Mouse (Mus musculus) midbrain, embryonic 11.5 days (tissue): ENCODE measurements around the gene Cd1d1. TPM values are rescaled to one million over a fixed set of nuclear protein-coding genes. Genes with fewer than 3 reads are reported as not detected.

Source experiments
- ATAC-seq: fragments of 200-750 bp; cut with Nextera tagmentation; 2 replicates; pipeline ENCODE4 v1.8.0; 2017; ENCODE audit warnings: moderate TSS enrichment, moderate library complexity; ENCODE audit not compliant: low FRiP score
- DNase-seq: peaks from one replicate; pipeline ENCODE4 v3.0.0; 2015; ENCODE audit warnings: low spot score; ENCODE audit errors: missing footprints
- H3K27ac ChIP-seq: fragments of 300-500 bp; sonication (generic); 2 replicates; pipeline ENCODE4 v1.5.1; 2014; ENCODE audit warnings: low read depth, low read length
- H3K27me3 ChIP-seq: fragments of 300-500 bp; sonication (generic); 2 replicates; pipeline ENCODE4 v1.6.1; 2014; ENCODE audit warnings: mild to moderate bottlenecking, low read length, moderate library complexity, mixed read lengths; ENCODE audit not compliant: control insufficient read depth, insufficient read depth
- H3K36me3 ChIP-seq: fragments of 300-500 bp; sonication (generic); 2 replicates; pipeline ENCODE4 v1.6.1; 2014; ENCODE audit warnings: mild to moderate bottlenecking, low read length, moderate library complexity, mixed read lengths; ENCODE audit not compliant: control insufficient read depth, insufficient read depth
- H3K4me1 ChIP-seq: fragments of 300-500 bp; sonication (generic); 2 replicates; pipeline ENCODE4 v1.6.1; 2014; ENCODE audit warnings: low read length; ENCODE audit not compliant: control insufficient read depth, insufficient read depth
- H3K4me2 ChIP-seq: fragments of 300-500 bp; sonication (generic); 2 replicates; pipeline ENCODE4 v1.6.1; 2014; ENCODE audit warnings: mild to moderate bottlenecking, moderate library complexity
- H3K4me3 ChIP-seq: fragments of 300-500 bp; sonication (generic); 2 replicates; pipeline ENCODE4 v1.5.1; 2014; ENCODE audit warnings: low read depth, low read length
- H3K9ac ChIP-seq: fragments of 300-500 bp; sonication (generic); 2 replicates; pipeline ENCODE4 v1.6.1; 2014; ENCODE audit warnings: low read length
- H3K9me3 ChIP-seq: fragments of 300-500 bp; sonication (generic); 2 replicates; pipeline ENCODE4 v1.6.1; 2016; ENCODE audit warnings: low read length; ENCODE audit not compliant: control insufficient read depth
- WGBS: fragments of 180-500 bp; shearing (Covaris S2); extraction: QIAGEN DNeasy Blood & Tissue Kit; methylation state at CpG from one replicate; pipeline ENCODE4 v1.1.7; 2014; 5-methylcytosine and 5-hydroxymethylcytosine counted together
- polyA plus RNA-seq: library from polyadenylated mRNA; unstranded; fragments of >200 nt; fragmentation: Nextera tagmentation; extraction: Ambion mirVana; gene quantifications from 2 replicates; pipeline ENCODE4 v1.2.1, GENCODE M21; 2014

Gene Cd1d1
- 28.0 and 28.8 TPM in 2 replicates for polyA plus RNA-seq

DNA sequence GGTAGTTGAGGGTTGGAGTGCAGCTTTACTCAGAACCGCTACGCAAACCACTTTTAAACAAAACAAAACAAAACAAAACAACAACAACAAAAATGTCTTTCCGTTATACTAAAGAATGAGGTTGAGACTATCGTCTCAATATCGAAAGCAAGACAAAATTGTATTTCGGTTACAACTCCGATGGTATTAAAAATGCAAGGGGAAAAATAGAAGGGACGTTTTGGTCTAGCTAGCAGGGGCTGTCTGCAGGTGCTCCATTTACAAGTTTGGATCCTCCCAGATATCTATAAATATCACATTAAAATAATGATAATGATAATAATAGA, at the start of gene Cd1d1:
Cd1d1 (minus strand) TSS at position 27 of the 326 bp plus-strand sequence.
- Histone ChIP-seq H3K27ac (peak within 1 kb of the TSS; percentile 44), H3K27me3 (no peaks in the 10 kb centered on the region), H3K9me3 (no peaks in the 10 kb centered on the region), H3K9ac (peak within 1 kb of the TSS; percentile 88), H3K4me2 (peak within 1 kb of the TSS; percentile 67), H3K36me3 (no peaks in the 10 kb centered on the region), H3K4me3 (peak within 1 kb of the TSS; percentile 58), H3K4me1 (peaks cover 4% of the 10 kb centered on the region; the same call in 1 of the 2 replicates)
- 37% methylated on average over 8 of the region's 8 CpGs for WGBS
- no peak for ATAC-seq
- DNase-seq = no peak

DNA sequence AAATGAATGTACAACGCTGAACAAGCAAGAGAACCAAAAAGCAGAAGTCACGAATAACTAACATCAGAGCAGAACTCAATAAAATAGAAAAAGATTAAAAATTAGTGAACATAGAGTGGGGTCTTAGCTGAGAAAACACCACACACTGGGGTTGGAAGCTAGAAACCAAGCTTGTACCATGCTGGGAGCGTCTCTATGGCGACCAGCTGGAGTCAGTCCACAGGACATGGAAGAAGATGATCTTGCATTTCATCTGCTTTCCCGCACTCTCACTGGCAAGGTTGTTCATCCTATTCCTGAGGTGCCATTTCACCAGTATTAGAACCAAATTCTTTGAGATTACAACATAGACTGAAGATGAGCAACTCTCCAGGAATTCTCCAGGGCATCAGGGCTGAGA, 48.6 kb upstream of the Cd1d1 start:
- H3K36me3 ChIP-seq = no peaks in the 10 kb centered on the region
- no peak overlapping the region for H3K4me3 ChIP-seq
- no peaks in the 10 kb centered on the region for H3K27me3 ChIP-seq
- no peaks in the 10 kb centered on the region for H3K4me1 ChIP-seq
- ATAC-seq (no peak), DNase-seq (no peak)
- no peak overlapping the region for H3K4me2 ChIP-seq
- H3K9ac ChIP-seq = no peak overlapping the region
- no peaks in the 10 kb centered on the region for H3K9me3 ChIP-seq
- 88% methylated on average over 5 of the region's 5 CpGs for WGBS
- H3K27ac ChIP-seq = no peak overlapping the region

DNA sequence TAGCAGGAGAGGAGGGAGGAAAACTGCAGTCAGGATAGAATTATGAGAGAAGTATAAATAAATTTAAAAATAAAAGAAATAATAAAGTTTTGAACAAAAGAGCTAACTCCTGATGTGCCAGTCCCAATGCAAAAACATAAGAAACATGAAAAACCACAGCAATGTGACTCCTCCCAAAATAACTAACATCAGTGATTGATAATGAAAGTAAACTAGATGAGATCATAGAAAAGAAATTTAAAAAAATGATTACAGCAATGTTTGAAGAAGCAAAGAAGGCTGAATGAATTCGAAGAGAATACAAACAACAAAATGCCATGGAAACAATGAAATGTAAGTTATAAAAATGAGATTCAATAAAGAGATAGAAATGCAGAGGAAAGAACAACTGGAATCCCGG, 42.5 kb upstream of the Cd1d1 start:
- Histone ChIP-seq H3K9me3 (no peaks in the 10 kb centered on the region), H3K27ac (no peak overlapping the region), H3K4me3 (no peak overlapping the region), H3K4me1 (no peaks in the 10 kb centered on the region), H3K4me2 (no peak overlapping the region), H3K36me3 (no peaks in the 10 kb centered on the region), H3K27me3 (no peaks in the 10 kb centered on the region), H3K9ac (no peak overlapping the region)
- 83% methylated on average over 2 of the region's 2 CpGs for WGBS
- ATAC-seq (no peak), DNase-seq (no peak)

DNA sequence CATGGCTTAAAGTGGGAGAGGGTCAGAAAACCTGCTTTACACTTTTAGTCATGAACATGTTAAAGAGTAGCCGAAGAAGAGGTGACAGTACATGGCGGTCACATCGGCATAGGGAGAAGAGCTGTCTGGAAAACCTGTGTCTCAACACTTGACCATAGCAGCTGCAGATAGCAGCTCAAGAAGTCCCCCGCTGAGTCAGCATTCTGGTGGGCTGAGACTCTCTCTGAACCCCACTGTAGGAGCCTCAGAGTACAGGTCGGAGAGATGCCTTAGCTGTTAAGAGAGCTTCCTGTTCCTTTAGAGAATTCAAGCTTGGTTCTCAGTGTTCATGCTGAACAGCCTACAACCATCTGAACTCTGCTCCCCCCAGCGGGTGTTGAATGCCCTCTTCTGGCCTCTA, 39.3 kb upstream of the Cd1d1 start:
- ATAC-seq = no peak
- Histone ChIP-seq H3K36me3 (no peaks in the 10 kb centered on the region), H3K27me3 (no peaks in the 10 kb centered on the region), H3K4me3 (no peak overlapping the region), H3K4me1 (no peaks in the 10 kb centered on the region), H3K27ac (no peak overlapping the region), H3K9me3 (no peaks in the 10 kb centered on the region), H3K9ac (no peak overlapping the region), H3K4me2 (no peak overlapping the region)
- 85% methylated on average over 6 of the region's 6 CpGs for WGBS
- DNase-seq = no peak

DNA sequence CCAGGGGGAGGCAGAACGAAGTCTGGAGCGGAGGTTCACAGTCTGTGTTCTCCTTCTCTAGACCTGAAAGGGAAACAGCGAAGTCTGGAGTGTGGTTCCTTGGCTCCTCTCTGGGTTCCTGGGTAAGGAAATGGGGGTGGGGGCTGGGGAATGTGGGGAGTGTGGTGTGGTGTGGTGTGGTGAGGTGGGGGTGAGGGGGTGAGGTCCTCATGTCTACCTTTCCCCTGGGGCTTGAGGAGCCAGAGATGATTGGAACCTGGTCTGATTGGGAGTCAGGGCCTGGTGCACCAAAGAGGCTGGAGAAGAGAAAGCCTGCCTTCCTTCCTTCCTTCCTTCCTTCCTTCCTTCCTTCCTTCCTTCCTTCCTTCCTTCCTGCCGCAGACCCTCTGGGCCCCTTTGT, 34.8 kb upstream of the Cd1d1 start:
- ATAC-seq = no peak
- no peak overlapping the region for H3K4me3 ChIP-seq
- no peaks in the 10 kb centered on the region for H3K27me3 ChIP-seq
- DNase-seq = no peak
- H3K4me2 ChIP-seq = no peak overlapping the region
- H3K36me3 ChIP-seq = no peaks in the 10 kb centered on the region
- H3K9ac ChIP-seq = no peak overlapping the region
- no peak overlapping the region for H3K27ac ChIP-seq
- 84% methylated on average over 3 of the region's 4 CpGs for WGBS
- H3K4me1 ChIP-seq = no peaks in the 10 kb centered on the region
- H3K9me3 ChIP-seq = no peaks in the 10 kb centered on the region

DNA sequence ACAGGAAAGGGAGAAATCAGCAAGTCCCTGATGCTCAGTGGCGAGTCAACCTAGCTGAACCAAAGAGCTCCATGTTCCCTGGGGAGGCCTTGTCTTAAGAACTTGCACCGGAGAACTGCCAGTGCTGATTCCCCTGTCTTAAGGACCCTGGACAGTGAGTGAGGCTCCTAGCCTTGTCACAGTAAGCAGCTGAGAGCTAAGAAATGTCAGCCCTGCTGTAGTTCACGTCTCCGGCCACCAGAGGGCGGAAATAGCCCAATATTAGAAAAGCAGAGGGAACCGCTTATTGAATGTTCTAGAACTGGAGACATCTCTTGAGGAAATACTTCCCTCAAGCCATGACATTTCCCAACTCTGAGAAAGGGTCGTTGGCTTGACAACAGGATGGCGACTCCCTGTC, 34.1 kb upstream of the Cd1d1 start:
- H3K36me3 ChIP-seq = no peaks in the 10 kb centered on the region
- no peaks in the 10 kb centered on the region for H3K4me1 ChIP-seq
- ATAC-seq = no peak
- no peak overlapping the region for H3K9ac ChIP-seq
- H3K4me2 ChIP-seq = no peak overlapping the region
- no peaks in the 10 kb centered on the region for H3K27me3 ChIP-seq
- no peaks in the 10 kb centered on the region for H3K9me3 ChIP-seq
- no peak overlapping the region for H3K27ac ChIP-seq
- peak; percentile 97 for DNase-seq
- 25% methylated on average over 8 of the region's 8 CpGs for WGBS
- no peak overlapping the region for H3K4me3 ChIP-seq

DNA sequence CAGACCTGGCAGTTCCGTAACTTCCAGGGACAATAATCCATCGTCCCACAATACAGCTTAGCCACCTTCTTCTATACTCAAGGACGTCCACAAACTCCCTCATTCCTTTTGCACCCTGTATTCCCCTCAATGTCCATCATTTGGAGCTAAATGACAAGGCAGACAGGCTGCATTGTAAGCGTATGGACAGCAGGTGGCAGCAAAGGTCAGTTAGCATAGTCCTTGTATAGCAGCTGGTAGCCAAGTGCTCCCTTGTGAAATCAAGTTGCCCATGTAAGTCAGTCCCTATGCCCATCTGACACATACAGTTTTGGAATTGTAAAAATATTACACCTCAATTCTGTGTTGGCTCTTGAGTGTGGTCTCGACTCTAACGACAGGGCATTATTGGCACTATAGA, 31.6 kb upstream of the Cd1d1 start:
- H3K4me3 ChIP-seq = no peak overlapping the region
- 19% methylated on average over 6 of the region's 6 CpGs for WGBS
- no peak overlapping the region for H3K4me2 ChIP-seq
- no peak overlapping the region for H3K9ac ChIP-seq
- H3K27me3 ChIP-seq = no peaks in the 10 kb centered on the region
- H3K36me3 ChIP-seq = no peaks in the 10 kb centered on the region
- H3K27ac ChIP-seq = no peak overlapping the region
- no peaks in the 10 kb centered on the region for H3K9me3 ChIP-seq
- ATAC-seq (peak; percentile 50; the same call in 1 of the 2 replicates), DNase-seq (peak; percentile 96)
- no peaks in the 10 kb centered on the region for H3K4me1 ChIP-seq

DNA sequence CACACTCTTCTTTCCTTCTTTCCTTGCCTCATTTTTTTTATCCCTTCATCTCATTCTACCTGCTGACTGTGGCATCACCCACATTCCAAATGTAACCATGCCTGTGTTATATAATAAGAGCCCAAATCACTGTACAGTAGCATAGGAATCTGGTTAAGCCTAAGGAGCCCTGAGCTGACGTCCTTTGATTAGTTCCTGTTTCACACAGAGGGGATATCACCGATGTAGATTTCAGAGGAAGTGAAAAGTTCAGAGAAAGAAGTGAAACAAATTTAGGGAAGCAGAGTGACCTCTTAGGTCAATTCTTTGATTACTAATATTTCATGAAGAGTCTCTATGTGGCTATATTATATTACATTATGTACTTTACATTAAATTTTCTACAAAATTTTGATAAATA, 18.5 kb upstream of the Cd1d1 start:
- no peak for ATAC-seq
- no peaks in the 10 kb centered on the region for H3K36me3 ChIP-seq
- 87% methylated on average over 2 of the region's 2 CpGs for WGBS
- no peak overlapping the region for H3K4me3 ChIP-seq
- no peaks in the 10 kb centered on the region for H3K9me3 ChIP-seq
- no peak overlapping the region for H3K4me2 ChIP-seq
- H3K27me3 ChIP-seq = no peaks in the 10 kb centered on the region
- no peak for DNase-seq
- H3K4me1 ChIP-seq = no peaks in the 10 kb centered on the region
- H3K27ac ChIP-seq = no peak overlapping the region
- H3K9ac ChIP-seq = no peak overlapping the region

DNA sequence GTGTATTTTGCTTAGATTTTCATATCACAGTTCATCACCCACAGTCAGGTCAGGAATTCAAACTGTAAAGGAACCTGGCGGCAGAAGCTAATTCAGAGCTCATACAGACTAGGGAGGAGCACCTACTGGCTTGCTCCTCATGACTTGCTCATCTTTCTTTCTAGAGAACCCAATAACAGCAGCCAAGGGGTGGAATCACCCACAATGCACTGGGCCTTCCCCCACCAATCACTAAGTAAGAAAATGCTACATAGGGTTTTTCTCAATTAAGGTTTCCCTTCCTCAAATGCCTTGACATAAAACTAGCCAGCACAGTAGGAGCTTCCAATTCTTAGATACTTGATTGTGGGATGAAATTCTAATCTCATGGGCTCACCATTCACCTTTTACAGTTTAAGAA, 17.8 kb upstream of the Cd1d1 start:
- ATAC-seq = no peak
- H3K27me3 ChIP-seq = no peaks in the 10 kb centered on the region
- 88% methylated on average over 1 of the region's 1 CpGs for WGBS

DNA sequence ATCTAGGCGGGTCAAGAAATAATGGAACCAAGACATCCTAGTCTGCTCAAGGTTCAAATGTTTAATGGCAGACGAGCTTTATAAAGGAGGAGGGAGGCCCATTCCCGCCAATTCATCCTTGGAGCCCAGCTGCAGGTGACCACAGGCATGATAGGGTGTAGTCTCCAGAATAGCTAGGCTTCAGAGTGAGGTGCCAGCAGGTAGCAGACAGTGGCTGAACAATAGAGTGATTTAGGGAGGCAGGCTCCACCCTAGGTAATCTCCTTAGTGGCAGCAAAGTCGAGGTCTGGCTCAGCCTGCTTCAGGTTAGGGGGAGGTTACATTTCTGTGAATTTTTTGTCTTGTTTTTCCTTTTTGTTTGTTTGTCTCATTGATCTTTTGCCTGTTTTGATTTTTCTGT, 16.7 kb upstream of the Cd1d1 start:
- H3K9ac ChIP-seq = no peak overlapping the region
- no peaks in the 10 kb centered on the region for H3K36me3 ChIP-seq
- H3K4me2 ChIP-seq = no peak overlapping the region
- H3K27me3 ChIP-seq = no peaks in the 10 kb centered on the region
- H3K4me3 ChIP-seq = no peak overlapping the region
- DNase-seq = no peak
- no peak for ATAC-seq
- H3K4me1 ChIP-seq = no peaks in the 10 kb centered on the region
- 30% methylated on average over 4 of the region's 4 CpGs for WGBS
- H3K9me3 ChIP-seq = no peaks in the 10 kb centered on the region
- no peak overlapping the region for H3K27ac ChIP-seq

More for the DNA sequence above, 17.8 kb upstream of the Cd1d1 start:
- no peak for DNase-seq
- no peak overlapping the region for H3K9ac ChIP-seq
- H3K36me3 ChIP-seq = no peaks in the 10 kb centered on the region
- H3K4me1 ChIP-seq = no peaks in the 10 kb centered on the region
- no peak overlapping the region for H3K4me3 ChIP-seq
- no peak overlapping the region for H3K27ac ChIP-seq
- no peaks in the 10 kb centered on the region for H3K9me3 ChIP-seq
- H3K4me2 ChIP-seq = no peak overlapping the region
